Mouse (Mus musculus): ENCODE results near the gene Tmem14c. TPM values are rescaled to one million over a fixed set of nuclear protein-coding genes. Genes with fewer than 3 reads are reported as not detected.
A peak's percentile ranks its signal among the peaks of the same experiment; 100 is the strongest.
"Not testable (repeated sequence)": the region's sequence is repeated elsewhere in the genome, so short reads cannot be mapped to it uniquely, and the experiment has no call there.

Tmem14c gene
- total and polyA plus RNA-seq, 2 experiments from 2014 or later = 43.2 to 121 TPM

DNA sequence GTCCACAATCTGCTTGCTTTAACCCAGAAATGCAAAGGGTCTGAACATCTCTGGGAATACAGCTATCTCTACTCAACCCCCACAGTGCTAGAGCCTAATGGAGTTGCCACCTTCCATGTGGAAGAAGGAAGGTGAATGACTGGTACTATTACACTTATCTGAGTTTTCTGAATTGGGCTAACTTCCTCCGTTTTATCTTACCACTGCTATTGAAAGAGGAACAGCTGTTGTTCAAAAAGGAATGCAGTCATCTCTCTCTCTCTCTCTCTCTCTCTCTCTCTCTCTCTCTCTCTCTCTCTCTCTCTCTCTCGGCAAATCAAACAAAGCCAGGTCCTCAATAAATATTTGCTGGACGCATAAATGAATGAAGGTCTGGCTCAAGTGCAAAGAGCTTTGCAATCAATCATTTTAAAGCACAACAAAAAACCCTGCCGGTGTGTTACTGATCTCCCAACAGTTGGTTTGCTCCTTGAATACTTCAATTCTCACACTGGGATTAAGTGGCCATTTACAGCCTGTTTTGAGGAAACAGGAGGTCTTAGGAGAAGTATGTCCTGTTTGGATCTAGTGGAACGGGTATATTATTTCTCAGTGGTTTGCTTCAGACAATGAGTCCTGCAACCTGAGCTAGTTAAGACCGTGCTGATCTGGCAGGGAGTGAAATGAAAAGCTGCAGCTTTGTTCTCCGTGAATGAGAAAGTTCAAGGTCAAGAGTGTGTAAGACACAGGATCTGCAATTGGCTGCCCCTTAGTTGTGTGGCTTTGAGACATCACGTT lies 21.4 kb upstream of the Tmem14c start:
- Histone ChIP-seq H3K4me2 (ENCODE audit: low read depth) (no peak overlapping the region), H3K27ac (ENCODE audit: low read depth, low read length) (no peak overlapping the region), H3K4me3 (ENCODE audit: low read depth, low read length) (no peak overlapping the region), H3K9ac (no peak overlapping the region), H3K4me1 (ENCODE audit: insufficient read depth) (0 out of 2 replicates have a peak, but pooled peaks cover 1% of the 10 kb centered on the region), H3K27me3 (ENCODE audit: insufficient read depth, low read length) (no peaks in the 10 kb centered on the region), H3K9me3 (ENCODE audit: low read length) (no peaks in the 10 kb centered on the region), H3K36me3 (ENCODE audit: insufficient read depth) (no peaks in the 10 kb centered on the region)
- 2% methylated on average over 8 of the region's 8 CpGs for WGBS
- no peak for TF ChIP-seq CTCF (IDR thresholded peaks at IDR 0.05; ENCODE audit: low read depth)
- peak; percentile 8 for DNase-seq
- no peak for ATAC-seq

GRCm38 (mm10) chr13:40998537-40998936 lies 17.6 kb upstream of the Tmem14c start:
- DNase-seq; H3K27ac ChIP-seq (ENCODE audit: low read depth, low read length); H3K4me2 ChIP-seq (ENCODE audit: low read depth); H3K9me3 ChIP-seq (ENCODE audit: low read length); H3K4me1 ChIP-seq (ENCODE audit: insufficient read depth); H3K9ac ChIP-seq; H3K36me3 ChIP-seq (ENCODE audit: insufficient read depth); ATAC-seq; H3K4me3 ChIP-seq (ENCODE audit: low read depth, low read length); H3K27me3 ChIP-seq (ENCODE audit: insufficient read depth, low read length): not testable (repeated sequence)
- 90% methylated on average over 5 of the region's 5 CpGs for WGBS

DNA sequence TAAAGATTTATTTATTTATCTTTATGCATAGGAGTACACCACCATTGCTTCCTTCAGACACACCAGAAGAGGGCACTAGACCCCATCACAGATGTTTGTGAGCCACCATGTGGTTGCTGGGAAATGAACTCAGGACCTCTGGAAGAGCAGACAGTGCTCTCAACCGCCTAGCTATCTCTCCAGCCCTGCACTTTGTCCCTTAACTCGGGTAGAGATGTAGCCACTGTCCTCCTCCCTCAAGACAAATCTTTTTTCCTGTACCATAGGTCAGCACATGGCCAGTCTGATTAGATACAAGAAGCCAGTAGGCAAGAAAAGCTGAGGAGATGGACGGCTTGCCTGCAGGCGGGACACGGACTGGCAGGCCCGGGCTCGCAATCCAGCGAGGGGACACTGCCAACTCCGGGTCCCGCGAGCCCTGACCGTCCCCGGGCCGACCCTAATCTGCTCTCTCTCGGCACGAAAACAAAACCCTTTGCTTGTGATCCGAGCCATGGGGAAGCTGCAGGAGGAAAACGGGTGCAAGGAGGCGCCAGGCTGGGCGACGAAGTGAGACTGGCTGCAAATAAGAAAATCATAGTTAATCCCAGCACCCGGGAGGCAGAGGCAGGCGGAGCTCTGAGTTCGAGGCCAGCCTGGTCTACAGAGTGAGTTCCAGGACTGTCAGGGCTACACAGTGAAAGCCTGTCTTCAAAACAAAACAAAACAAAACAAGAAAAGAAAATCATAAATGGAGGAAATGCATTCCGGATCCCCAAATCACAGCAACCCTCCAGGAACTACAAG lies 15.8 kb upstream of the Tmem14c start:
- Histone ChIP-seq H3K27ac (ENCODE audit: low read depth, low read length) (peak overlapping the region; percentile 98), H3K4me2 (ENCODE audit: low read depth) (peak overlapping the region; percentile 88), H3K9me3 (ENCODE audit: low read length) (no peaks in the 10 kb centered on the region), H3K36me3 (ENCODE audit: insufficient read depth) (peaks cover 10% of the 10 kb centered on the region), H3K4me3 (ENCODE audit: low read depth, low read length) (peak overlapping the region; percentile 69), H3K4me1 (ENCODE audit: insufficient read depth) (peaks cover 10% of the 10 kb centered on the region), H3K9ac (peak overlapping the region; percentile 68), H3K27me3 (ENCODE audit: insufficient read depth, low read length) (no peaks in the 10 kb centered on the region)
- ATAC-seq = peak; percentile 39
- TF ChIP-seq CTCF (IDR thresholded peaks at IDR 0.05; ENCODE audit: low read depth) = peak; percentile 71
- peak; percentile 55 for DNase-seq
- under 1% methylated on average over 25 of the region's 25 CpGs for WGBS

DNA sequence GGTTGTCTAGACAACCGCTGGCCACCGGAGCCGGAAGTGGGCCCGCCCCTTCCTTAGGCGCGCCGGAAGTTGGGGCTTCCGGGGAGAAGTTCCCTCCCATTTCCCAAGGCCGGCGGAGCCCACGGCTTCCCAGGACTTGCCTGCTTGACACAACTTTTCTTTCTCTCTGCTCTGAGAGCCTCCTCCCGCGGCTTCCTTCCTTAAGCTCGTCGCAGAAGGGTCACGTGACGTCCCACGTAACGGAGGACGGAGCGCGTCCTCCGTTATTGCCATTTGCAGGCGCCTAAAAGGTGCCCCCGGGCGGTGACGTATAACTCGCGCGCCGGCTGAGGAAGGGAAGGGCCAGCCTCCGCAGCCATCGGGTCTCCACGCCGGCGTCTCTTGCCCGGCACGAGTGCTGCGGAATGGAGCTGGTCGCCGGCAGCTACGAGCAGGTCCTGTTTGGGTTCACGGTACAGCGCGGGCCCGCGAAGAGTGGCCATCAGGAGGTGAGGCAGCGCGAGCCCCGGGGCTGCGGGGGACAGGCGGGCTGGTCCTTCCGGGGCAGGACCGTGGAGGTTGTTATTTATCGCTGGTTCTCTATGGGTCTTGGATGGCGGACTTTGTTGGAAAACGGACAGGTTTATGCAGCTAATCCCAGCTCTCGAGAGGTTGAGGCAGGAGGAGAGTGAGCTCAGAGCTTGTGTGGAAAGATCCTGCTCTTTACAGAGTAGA lies 15.0 kb upstream of the Tmem14c start, which contains the start of gene Pak1ip1:
TSS of gene Pak1ip1 (plus strand) at position 98 of the 714 bp plus-strand sequence.
- H3K9me3 ChIP-seq (ENCODE audit: low read length) = no peaks in the 10 kb centered on the region
- H3K9ac ChIP-seq = peak within 1 kb of the TSS; percentile 68
- under 1% methylated on average over 58 of the region's 58 CpGs for WGBS
- H3K36me3 ChIP-seq (ENCODE audit: insufficient read depth) = peaks cover 17% of the 10 kb centered on the region
- TF ChIP-seq CTCF (IDR thresholded peaks at IDR 0.05; ENCODE audit: low read depth) = no peak
- no peaks in the 10 kb centered on the region for H3K27me3 ChIP-seq (ENCODE audit: insufficient read depth, low read length)
- peak within 1 kb of the TSS; percentile 88 for H3K4me2 ChIP-seq (ENCODE audit: low read depth)
- H3K4me3 ChIP-seq (ENCODE audit: low read depth, low read length) = peak within 1 kb of the TSS; percentile 69
- H3K27ac ChIP-seq (ENCODE audit: low read depth, low read length) = peak within 1 kb of the TSS; percentile 98
- ATAC-seq = peak; percentile 98
- peak; percentile 97 for DNase-seq
- H3K4me1 ChIP-seq (ENCODE audit: insufficient read depth) = peaks cover 10% of the 10 kb centered on the region

GRCm38 (mm10) chr13:41002001-41002400 lies 14.1 kb upstream of the Tmem14c start:
- Histone ChIP-seq H3K4me3 (ENCODE audit: low read depth, low read length) (peak overlapping the region; percentile 69), H3K36me3 (ENCODE audit: insufficient read depth) (peaks cover 26% of the 10 kb centered on the region), H3K9me3 (ENCODE audit: low read length) (no peaks in the 10 kb centered on the region), H3K27ac (ENCODE audit: low read depth, low read length) (no peak overlapping the region), H3K4me1 (ENCODE audit: insufficient read depth) (peaks cover 10% of the 10 kb centered on the region), H3K9ac (no peak overlapping the region), H3K4me2 (ENCODE audit: low read depth) (peak overlapping the region; percentile 88), H3K27me3 (ENCODE audit: insufficient read depth, low read length) (no peaks in the 10 kb centered on the region)
- 86% methylated on average over 5 of the region's 5 CpGs for WGBS
- DNase-seq (no peak), ATAC-seq (no peak)
- TF ChIP-seq CTCF (IDR thresholded peaks at IDR 0.05; ENCODE audit: low read depth) = no peak

- peaks cover 63% of the 10 kb centered on the region for H3K36me3 ChIP-seq (ENCODE audit: insufficient read depth)
- H3K4me2 ChIP-seq (ENCODE audit: low read depth) = no peak overlapping the region
- no peak overlapping the region for H3K27ac ChIP-seq (ENCODE audit: low read depth, low read length)
- no peak overlapping the region for H3K9ac ChIP-seq
- no peaks in the 10 kb centered on the region for H3K9me3 ChIP-seq (ENCODE audit: low read length)
- DNase-seq = no peak
- no peak overlapping the region for H3K4me3 ChIP-seq (ENCODE audit: low read depth, low read length)
- no peaks in the 10 kb centered on the region for H3K27me3 ChIP-seq (ENCODE audit: insufficient read depth, low read length)
- WGBS = 96% methylated on average over 4 of the region's 4 CpGs
- no peak for TF ChIP-seq CTCF (IDR thresholded peaks at IDR 0.05; ENCODE audit: low read depth)
- H3K4me1 ChIP-seq (ENCODE audit: insufficient read depth) = peaks cover 5% of the 10 kb centered on the region
- ATAC-seq = no peak
These were observed 9.8 kb upstream of the Tmem14c start for GRCm38 (mm10) chr13:41006244-41006643.

Measured in forebrain, postnatal 0 days (tissue).